Mouse (Mus musculus) lung, adult 2 months (tissue): Measurements from ENCODE around the gene Ube2a.

Source experiments
- CTCF ChIP-seq: fragments of 200-500 bp; IDR thresholded peaks from 2 replicates; pipeline ENCODE4 v1.5.1; 2011; ENCODE audit warnings: mild to moderate bottlenecking, low read length, control low read depth; ENCODE audit not compliant: insufficient read depth
- POLR2A ChIP-seq: fragments of 200-500 bp; IDR thresholded peaks from 2 replicates; pipeline ENCODE4 v1.6.1; 2011; ENCODE audit warnings: low read depth, mild to moderate bottlenecking, control low read depth, low read length, borderline replicate concordance; ENCODE audit errors: extremely low read depth

- TF ChIP-seq POLR2A (peak; percentile 90), CTCF (no peak)
Observed at GRCm38 (mm10) chrX:36874178-36874696, 537 bp downstream of the Ube2a start.
